Comparison of ENCODE assay signal across 20 mouse cellular contexts in the genomic region with DNA sequence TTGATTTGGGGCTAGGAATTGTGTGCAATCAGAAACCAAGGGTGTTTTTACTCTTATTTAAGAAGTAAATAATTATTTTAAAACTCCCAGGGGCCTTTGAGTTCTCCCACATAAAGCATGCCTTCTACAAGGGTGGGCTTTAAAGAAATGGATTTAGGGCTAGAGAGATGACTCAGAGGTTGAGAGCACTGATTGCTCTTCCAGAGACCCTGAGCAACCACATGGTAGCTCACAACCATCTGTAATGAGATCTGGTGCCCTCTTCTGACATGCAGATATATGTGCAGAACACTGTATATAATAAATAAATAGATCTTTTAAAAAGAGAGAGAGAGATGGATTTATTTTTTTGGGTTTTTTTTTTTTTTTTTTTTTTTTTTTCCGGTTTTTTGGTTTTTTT. TPM values are rescaled to one million over a fixed set of nuclear protein-coding genes. Genes with fewer than 3 reads are reported as not detected.
"Had no signal": no experiment of that assay in that cellular context is flagged by ENCODE, and none has a peak within 500 bp of the region (broad histone marks: within the 10 kb centered on the region; RNA-seq: fewer than 3 reads in every experiment).

No protein-coding gene starts in this region.

- H3K4me1 ChIP-seq: kidney, embryonic 15.5 days; limb, embryonic 12.5 days; lung, embryonic 15.5 days; midbrain, embryonic 12.5 days; neural tube, embryonic 15.5 days had no signal

- H3K4me2 ChIP-seq: kidney, embryonic 15.5 days; limb, embryonic 12.5 days; liver, embryonic 13.5 days; lung, embryonic 15.5 days; midbrain, embryonic 12.5 days; neural tube, embryonic 15.5 days had no signal

- H3K27ac ChIP-seq: kidney, embryonic 15.5 days; limb, embryonic 12.5 days; liver, embryonic 13.5 days; lung, embryonic 15.5 days; macrophage; midbrain, embryonic 12.5 days; neural tube, embryonic 15.5 days had no signal

- H3K9me3 ChIP-seq: kidney, embryonic 15.5 days; limb, embryonic 12.5 days; liver, embryonic 13.5 days; lung, embryonic 15.5 days; megakaryocyte, embryonic 14.5 days; midbrain, embryonic 12.5 days; neural tube, embryonic 15.5 days had no signal

- ATAC-seq: liver, postnatal 0 days had no signal

- H3K4me3 ChIP-seq: kidney, embryonic 15.5 days; limb, embryonic 12.5 days; liver, embryonic 13.5 days; lung, embryonic 15.5 days; megakaryocyte, embryonic 14.5 days; midbrain, embryonic 12.5 days; myocyte; neural tube, embryonic 15.5 days had no signal

- H3K27me3 ChIP-seq: kidney, embryonic 15.5 days; limb, embryonic 12.5 days; liver, embryonic 13.5 days; lung, embryonic 15.5 days; megakaryocyte, embryonic 14.5 days; midbrain, embryonic 12.5 days; neural tube, embryonic 15.5 days had no signal

- DNase-seq: kidney, postnatal 14 days; liver; liver, embryonic 13.5 days; liver, postnatal 0 days; lung, postnatal 14 days; right cerebral cortex, adult 18-20 months; right cerebral cortex, postnatal 25 days; thymus, adult 18-20 months; thymus, postnatal 25 days had no signal

- H3K9ac ChIP-seq: kidney, embryonic 15.5 days; limb, embryonic 12.5 days; liver, embryonic 13.5 days; liver, postnatal 0 days; lung, embryonic 15.5 days; midbrain, embryonic 12.5 days; neural tube, embryonic 15.5 days had no signal

RNA-seq across cellular contexts. Expression of gene Slc51a, which starts 22.8 kb away (rescaled TPM):
- total RNA-seq: layer of hippocampus, postnatal 10 days; left cerebral cortex, postnatal 36 days had no signal

RNA-seq across cellular contexts. Expression of gene Zdhhc19, which starts 31.2 kb away (rescaled TPM):
- total RNA-seq: layer of hippocampus, postnatal 10 days; left cerebral cortex, postnatal 36 days had no signal
- polyA plus RNA-seq: kidney, embryonic 15.5 days; limb, embryonic 12.5 days; liver, embryonic 13.5 days; liver, postnatal 0 days; lung, embryonic 15.5 days; macrophage; midbrain, embryonic 12.5 days; myocyte; neural tube, embryonic 11.5 days; neural tube, embryonic 15.5 days had no signal
